Mouse (Mus musculus): ENCODE results near the gene Olfr1392.

DNA sequence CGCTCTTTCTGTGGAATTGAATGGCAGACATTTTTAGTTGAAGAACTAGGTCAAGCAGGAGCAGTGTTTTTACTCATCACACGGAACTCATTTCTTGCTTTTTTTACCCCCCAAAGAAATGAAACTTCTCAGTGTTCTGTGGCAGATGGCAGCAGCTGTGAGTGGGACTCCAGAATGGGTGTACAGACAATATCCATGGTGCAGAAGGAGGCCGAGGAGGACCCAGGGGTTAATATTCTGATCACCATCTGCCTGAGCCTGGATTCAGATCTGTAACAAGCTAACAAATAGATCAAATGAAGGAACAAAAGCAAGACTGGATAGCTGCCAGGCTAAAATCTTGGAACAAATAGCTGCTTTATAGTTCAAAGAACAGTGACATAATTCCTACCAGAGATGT, 7.7 kb downstream of the Olfr1392 start:
- TF ChIP-seq CTCF (IDR thresholded peaks at IDR 0.05; ENCODE audit: low read depth) = no peak
- no peak for TF ChIP-seq EP300 (IDR thresholded peaks at IDR 0.05; ENCODE audit: low read depth)

Data from liver, embryonic 14.5 days (tissue).